Mouse (Mus musculus): ENCODE results near the gene B430306N03Rik.
"Not testable (repeated sequence)": the region's sequence is repeated elsewhere in the genome, so short reads cannot be mapped to it uniquely, and the experiment has no call there.

B430306N03Rik gene

DNA sequence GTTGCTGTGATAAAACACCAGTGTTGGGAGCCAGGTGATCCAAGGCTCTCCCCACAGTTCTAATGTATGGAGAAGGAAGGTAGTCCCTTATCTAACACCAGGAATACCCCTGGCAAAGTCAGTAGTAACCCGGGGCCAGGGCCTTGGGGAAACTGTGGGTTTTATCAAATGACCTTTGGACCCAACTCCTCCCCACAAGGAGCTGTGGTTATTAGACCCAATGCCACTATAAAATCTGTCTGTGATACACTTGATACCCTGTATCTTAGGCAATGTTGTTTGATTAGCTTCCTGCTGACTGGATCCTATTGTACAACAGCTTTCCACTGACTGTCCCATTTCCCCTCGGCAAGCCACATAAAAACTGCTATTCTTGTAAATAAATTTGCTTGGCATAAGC, 3.8 kb upstream of the B430306N03Rik start:
- DNase-seq (ENCODE audit: low read depth, low spot score): no peak

DNA sequence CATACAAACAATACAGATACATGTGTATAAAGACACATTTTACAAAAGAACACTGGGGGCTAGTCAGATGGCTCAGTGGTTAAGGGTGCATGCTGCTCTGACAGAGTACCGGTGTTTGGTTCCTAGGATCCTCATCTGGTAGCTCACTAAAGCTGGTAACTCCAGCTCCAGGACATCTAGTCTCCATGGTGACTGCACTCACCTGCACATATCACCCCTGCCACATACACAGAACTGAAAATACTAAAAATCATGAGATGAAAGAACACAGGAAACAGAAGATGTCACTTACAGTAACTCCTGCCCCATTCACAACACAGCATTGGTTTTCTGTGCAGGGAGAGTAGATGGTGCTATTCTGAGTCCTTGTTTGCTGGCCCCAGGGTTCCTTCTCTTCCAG, 2.7 kb downstream of the B430306N03Rik start:
- DNase-seq (ENCODE audit: low read depth, low spot score): no peak

DNA sequence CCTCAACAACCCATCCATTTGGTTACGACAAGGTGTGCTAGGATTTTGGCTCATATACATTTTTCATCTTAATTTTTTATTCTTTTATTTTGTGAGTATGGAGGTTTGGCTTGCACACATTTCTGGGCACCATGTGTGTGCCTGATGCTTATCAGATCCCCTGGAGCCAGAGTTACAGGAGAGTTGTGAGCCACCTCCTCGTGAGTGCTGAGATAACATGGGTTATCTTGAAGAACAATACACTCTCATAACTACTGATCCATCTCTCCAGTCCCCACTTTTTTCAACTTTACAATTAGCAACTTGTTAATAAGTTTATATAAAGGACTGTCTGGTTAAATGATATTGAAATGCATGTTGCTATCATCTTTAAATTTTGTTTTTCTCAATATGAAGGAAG, 5.3 kb downstream of the B430306N03Rik start:
- DNase-seq (ENCODE audit: low read depth, low spot score): no peak

- DNase-seq (ENCODE audit: low read depth, low spot score): no peak
Measured at GRCm38 (mm10) chr17:48323236-48323635, 7.3 kb downstream of the B430306N03Rik start.

GRCm38 (mm10) chr17:48324258-48324657, 8.3 kb downstream of the B430306N03Rik start:
- no peak for DNase-seq (ENCODE audit: low read depth, low spot score)

DNA sequence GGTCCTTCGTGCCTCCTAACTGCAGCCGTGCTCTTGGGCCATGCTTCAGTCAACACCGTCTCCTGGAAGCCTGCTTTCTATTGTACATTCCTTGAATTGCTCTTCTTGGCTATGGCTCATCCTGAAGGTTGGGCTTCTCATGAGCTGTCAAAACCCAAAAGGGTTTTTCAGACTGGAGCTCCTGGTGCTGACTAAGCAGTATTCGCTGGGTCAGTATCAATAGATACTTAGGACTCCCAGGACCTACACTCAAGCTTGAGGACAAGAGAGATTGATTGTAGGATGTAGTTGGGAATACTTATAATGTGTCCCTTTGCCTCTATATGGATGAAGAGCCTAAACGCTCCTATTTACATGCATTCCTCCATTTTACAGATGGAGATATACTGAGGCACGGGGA, 9.2 kb downstream of the B430306N03Rik start:
- no peak for DNase-seq (ENCODE audit: low read depth, low spot score)

DNA sequence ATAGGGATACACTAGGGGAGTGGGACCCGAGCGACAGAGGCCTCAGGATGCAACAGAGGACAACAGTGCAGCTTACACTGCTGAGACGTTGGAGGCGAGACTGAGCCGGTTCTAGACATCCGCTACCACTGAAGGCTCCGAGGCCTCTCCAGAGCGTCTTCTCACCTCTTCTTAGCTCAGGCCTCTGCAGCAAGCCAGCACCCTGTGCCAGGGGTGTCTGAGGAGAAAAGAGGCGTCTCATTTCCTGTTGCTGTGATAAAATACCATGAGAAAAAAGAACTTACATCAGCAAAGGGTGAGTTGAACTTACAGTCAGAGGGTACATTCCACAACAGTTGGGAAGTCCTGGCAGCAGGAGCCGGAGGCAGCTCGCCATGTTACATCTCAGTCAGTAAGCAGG, 9.7 kb downstream of the B430306N03Rik start:
- no peak for DNase-seq (ENCODE audit: low read depth, low spot score)

DNA sequence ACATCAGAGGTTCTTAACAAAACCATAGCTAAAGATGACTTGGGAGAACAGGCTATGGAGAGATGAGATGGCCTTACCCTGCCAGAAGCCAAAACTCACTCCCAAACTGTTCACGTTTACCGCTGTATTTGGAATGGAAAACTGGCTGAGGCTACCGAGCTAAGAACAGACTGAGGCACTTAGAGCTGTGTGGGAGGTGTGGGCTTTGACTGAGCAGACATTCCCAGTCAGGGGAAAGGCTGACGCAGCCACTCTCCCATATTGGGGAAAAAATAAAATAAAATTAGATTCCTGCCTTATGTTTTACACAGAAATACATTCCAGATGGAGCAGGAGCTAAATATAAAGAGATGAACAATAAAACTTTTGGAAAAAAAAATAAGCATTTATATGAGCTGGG, 10.7 kb downstream of the B430306N03Rik start:
- no peak for DNase-seq (ENCODE audit: low read depth, low spot score)

GRCm38 (mm10) chr17:48332524-48332923, 16.6 kb downstream of the B430306N03Rik start:
- DNase-seq (ENCODE audit: low read depth, low spot score): no peak

- DNase-seq (ENCODE audit: low read depth, low spot score): peak; percentile 42
Measured at GRCm38 (mm10) chr17:48334186-48334585, 18.2 kb downstream of the B430306N03Rik start.

DNA sequence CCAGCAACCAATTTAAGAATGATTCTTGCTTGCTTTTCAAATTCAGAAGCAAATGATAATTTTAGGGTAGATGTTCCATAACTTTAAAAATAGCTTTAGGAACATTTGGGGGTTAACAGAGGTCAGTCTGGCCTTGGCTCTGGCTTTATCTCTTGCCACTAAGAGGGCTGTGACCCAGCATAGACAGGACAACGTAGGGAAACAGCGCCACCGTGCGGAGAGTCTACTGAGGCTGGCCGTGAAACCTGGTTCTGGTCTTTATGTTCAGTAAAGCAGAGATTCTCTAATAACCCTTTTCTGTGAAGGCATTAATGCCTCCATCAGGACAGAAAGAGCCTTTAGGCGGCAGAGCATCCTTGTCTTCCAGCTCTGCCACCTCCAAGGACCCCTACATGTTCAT, 20.9 kb downstream of the B430306N03Rik start:
- DNase-seq (ENCODE audit: low read depth, low spot score): peak; percentile 81

DNA sequence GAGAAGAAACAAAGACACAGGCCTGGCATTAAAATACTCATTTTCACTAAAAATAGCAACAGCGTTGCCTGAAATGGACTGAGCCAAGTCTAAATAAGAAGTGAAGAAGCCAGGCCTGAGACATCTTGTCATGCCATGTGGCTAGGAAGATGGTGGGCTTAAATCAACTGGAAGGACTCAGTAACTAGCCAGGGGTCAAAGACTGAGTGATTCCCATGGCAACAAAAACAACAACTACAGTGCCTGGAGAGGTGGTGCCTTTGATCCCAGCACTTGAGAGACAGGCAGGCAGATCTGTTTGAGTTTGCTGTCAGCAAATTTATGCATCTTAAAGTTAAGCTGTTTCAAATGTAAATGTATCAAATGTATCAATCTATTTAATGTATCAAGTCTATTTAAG, 24.3 kb downstream of the B430306N03Rik start:
- DNase-seq (ENCODE audit: low read depth, low spot score): no peak

- DNase-seq (ENCODE audit: low read depth, low spot score): no peak
Measured at GRCm38 (mm10) chr17:48341947-48342346, 26.0 kb downstream of the B430306N03Rik start.

- no peak for DNase-seq (ENCODE audit: low read depth, low spot score)
Measured at GRCm38 (mm10) chr17:48343065-48343464, 27.1 kb downstream of the B430306N03Rik start.

DNA sequence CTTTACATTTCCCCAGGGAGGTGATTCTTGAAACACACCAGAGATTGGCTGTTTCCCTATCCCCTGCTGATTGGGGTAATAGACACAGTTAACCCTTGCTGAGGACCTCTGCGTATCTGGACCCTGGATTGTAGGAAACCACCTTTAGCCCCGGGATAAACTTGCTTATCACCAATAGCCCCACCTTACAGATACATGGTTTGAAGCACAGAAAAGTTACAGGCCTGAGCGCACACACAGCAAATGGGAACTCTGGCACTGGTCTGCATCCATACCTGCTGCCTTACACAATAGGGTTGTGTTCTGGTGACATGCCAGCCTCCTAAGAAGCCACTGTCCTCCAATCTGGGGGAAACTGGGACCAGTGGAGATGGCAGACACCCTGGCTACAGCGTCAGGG, 29.9 kb downstream of the B430306N03Rik start:
- no peak for DNase-seq (ENCODE audit: low read depth, low spot score)

DNA sequence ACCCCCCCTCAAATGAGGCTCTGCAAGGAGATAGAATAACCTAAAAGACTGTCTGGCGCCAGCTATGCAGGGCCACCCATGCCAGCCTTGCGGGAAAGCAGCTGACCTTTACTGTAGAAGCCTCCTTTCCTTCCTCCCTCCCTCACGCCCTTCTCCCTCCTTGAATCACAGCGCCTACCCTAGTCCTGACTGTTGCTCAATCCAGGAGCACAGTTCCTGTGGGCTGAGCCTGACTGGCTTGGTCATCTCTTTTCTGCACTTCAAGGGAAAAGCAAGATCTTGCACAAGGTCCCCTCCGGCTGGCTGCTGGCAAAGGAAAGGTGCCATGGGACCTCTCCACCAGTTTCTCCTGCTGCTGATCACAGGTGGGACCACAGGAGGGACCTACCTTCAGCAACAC, 30.3 kb downstream of the B430306N03Rik start, which contains the start of gene Trem2:
TSS of gene Trem2 (plus strand) at position 171 of the 400 bp plus-strand sequence.
- DNase-seq (ENCODE audit: low read depth, low spot score): no peak

DNA sequence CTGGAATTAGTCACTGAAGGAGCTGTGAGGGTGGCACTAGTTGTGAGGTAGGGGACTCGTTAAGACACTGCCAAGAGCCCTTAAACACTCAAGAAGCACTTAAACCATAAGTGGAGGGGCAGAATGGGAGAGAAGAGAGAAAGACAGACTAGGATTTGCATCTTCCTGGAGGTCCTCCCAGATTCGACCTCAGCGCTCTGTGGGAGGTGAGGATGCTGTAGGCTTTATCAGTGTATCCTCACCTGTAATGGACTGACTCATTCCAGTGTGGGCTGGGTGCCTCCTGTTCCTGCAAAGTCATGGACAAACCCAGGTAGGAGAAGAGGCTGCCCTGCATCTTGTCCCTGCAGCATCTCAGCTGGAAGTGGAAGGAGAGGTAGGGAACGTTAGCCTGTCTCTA, 30.9 kb downstream of the B430306N03Rik start:
- no peak for DNase-seq (ENCODE audit: low read depth, low spot score)

- DNase-seq (ENCODE audit: low read depth, low spot score): no peak
Measured at GRCm38 (mm10) chr17:48347287-48347686, 31.3 kb downstream of the B430306N03Rik start.

DNA sequence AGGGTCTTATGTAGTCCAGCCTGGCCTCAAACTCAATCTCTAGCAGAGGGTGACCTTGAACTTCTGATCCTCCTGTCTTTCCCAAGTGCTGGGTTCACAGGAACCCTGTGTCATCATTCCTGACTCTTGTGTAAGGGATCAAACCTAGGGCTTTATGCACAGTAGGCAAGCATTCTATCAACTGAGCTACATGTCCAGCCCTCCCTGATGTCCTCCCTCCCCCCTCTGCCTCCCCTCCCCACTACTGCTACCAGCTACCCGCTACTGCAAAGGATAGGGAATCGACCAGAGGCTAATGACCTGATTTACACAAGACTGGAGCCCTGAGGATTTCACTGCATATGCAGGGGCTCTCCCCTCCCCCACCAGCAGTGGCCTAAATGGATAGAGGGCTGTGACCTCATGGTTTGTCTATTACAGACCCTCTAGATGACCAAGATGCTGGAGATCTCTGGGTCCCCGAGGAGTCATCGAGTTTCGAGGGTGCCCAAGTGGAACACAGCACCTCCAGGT, 34.8 kb downstream of the B430306N03Rik start:
- DNase-seq (ENCODE audit: low read depth, low spot score): no peak

GRCm38 (mm10) chr17:48352976-48353375, 37.0 kb downstream of the B430306N03Rik start:
- not testable (repeated sequence) for DNase-seq (ENCODE audit: low read depth, low spot score)

DNA sequence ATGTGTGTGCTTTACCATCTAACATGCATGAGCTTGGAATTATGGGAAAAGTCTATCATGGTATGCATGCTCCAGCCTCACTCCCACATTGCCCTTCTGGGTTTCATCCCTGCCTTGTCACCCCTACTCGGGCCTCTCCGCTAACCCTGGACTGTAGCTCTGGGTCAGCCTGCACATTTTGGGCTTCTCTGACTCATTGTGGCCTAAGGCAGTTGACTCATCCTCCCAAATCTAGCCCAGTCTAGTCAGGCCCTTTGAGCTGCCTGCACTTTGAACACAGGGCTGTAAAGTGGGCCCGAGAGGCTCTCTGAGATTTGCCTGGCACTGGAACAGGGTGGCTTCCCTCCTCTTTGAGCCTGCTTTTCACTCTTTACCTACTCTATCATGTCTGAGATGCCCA, 39.9 kb downstream of the B430306N03Rik start:
- DNase-seq (ENCODE audit: low read depth, low spot score): no peak

DNA sequence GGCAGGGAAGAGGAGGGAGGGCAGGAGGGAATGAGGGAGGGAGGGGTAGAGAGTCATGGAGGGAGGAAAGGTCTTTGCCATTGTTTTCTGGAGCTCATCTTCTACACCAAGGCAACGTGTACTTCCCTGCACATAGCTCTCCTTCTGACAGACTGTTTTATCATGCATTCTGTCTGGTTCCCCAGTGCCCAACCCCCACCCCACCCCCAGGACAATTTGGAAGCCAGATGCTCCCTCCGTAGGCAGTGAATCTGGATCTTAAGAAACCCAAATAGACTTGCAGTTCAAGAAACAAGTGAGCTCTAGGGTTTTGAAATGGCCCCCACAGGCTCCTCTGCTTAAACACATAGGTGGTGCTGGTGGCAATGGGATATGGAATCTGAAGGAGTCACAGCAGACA, 42.0 kb downstream of the B430306N03Rik start:
- DNase-seq (ENCODE audit: low read depth, low spot score): no peak

GRCm38 (mm10) chr17:48359616-48360015, 43.7 kb downstream of the B430306N03Rik start, which contains the start of gene Treml1:
Treml1 (plus strand) TSS chr17:48359916.
- DNase-seq (ENCODE audit: low read depth, low spot score): no peak

GRCm38 (mm10) chr17:48360462-48360861, 44.5 kb downstream of the B430306N03Rik start:
- DNase-seq (ENCODE audit: low read depth, low spot score): no peak
